Mouse (Mus musculus) yolk sac, embryonic 10.5 days (tissue): ENCODE data around the gene Nlgn2.

Experiments
- DNase-seq: peaks from one replicate; pipeline ENCODE4 v3.0.0-alpha.2; 2017; ENCODE audit warnings: low spot score

Nlgn2 gene

DNA sequence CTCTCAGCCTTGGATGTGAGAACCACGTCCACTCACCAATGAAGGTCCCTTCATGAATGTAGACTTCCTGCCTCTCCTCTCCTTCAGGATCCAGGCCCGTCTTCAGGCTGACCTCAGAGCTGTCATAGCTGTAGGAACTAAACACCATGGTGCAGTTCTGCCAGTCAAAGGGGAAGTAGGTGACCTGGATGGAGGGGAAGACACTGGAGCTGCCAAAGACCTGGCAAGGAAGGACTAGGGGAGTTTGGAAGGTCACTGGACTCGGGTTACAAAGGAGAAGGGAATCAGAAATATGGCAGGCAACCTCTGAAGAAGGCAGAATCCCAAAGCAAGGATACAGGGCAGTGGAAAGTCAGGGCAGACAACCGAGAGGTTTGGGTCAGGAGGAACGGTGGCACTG, 44.2 kb downstream of the Nlgn2 start:
- DNase-seq = no peak

- no peak for DNase-seq
Observed at GRCm38 (mm10) chr11:69791420-69791819, 46.2 kb downstream of the Nlgn2 start.

DNA sequence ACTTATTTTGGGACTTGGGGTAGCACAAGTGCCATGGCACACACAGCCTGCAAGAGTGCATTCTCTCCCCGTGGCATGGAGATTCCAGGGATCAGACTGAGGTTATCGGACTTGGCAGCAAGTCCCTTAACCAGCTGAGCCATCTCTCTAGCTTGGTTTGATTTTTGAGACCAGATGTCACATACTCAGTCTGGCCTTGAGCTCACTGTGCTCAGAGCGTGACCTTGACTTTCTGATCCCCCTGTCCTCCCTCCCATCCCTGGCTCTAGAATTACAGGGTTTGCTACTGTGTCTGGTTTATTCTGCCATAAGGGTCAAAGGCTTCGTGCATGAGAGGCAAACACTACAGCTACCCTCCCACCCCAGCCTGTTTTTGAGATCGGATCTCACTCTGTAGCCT, 48.2 kb downstream of the Nlgn2 start:
- DNase-seq = no peak

GRCm38 (mm10) chr11:69787306-69787705, 50.3 kb downstream of the Nlgn2 start:
- no peak for DNase-seq

GRCm38 (mm10) chr11:69784793-69785272, 52.8 kb downstream of the Nlgn2 start:
- DNase-seq = peak; percentile 65

- DNase-seq = no peak
Observed at GRCm38 (mm10) chr11:69781828-69782227, 55.8 kb downstream of the Nlgn2 start.

DNA sequence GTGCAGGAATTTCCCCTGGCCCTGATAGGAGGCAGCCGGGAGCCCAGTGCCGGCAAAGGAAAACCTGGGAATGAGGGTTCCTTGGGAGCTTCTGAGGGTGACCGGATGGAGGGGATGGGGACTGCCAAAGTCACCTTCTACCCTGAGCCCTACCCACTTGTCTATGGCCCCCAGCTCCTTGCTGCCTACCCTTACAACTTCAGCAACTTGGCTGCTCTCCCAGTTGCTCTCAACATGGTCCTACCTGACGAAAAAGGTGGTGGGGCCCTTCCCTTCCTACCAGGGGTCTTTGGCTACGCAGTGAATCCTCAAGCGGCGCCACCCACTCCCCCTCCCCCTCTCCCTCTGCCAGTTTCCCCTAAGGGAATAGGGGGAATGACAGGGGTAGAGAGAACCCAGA, 58.6 kb downstream of the Nlgn2 start:
- no peak for DNase-seq

DNA sequence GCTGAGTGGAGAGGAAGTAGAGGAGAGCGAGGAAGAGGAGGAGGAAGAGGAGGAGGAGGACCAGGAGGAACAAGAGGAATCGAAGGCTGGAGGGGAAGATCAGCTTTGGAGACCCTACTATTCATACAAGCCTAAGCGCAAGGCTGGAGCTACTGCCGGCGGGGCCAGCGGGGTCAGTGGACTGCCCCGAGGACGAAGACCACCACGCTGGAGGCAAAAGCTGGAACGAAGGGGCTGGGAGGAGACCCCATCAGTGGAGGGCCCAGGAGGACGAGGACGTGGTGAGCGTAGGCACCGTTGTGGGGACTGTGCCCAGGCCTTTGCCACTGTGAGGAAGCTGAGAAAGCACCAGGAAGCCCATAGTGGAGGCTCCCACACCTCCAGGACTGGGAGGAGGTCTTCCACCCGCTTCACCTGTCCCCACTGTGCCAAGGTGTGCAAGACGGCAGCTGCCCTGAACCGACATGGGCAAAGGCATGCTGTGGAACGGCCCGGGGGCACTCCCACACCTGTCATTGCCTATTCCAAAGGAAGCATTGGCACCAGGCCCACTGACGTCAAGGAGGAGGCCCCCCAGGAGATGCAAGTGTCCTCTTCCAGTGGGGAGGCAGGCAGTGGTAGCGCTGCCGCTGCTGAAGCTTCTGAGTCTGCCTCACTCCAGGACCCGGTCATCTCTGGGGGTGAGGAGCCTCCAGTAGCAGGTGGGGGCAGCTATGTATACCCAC, 59.2 kb downstream of the Nlgn2 start:
- DNase-seq = no peak

DNA sequence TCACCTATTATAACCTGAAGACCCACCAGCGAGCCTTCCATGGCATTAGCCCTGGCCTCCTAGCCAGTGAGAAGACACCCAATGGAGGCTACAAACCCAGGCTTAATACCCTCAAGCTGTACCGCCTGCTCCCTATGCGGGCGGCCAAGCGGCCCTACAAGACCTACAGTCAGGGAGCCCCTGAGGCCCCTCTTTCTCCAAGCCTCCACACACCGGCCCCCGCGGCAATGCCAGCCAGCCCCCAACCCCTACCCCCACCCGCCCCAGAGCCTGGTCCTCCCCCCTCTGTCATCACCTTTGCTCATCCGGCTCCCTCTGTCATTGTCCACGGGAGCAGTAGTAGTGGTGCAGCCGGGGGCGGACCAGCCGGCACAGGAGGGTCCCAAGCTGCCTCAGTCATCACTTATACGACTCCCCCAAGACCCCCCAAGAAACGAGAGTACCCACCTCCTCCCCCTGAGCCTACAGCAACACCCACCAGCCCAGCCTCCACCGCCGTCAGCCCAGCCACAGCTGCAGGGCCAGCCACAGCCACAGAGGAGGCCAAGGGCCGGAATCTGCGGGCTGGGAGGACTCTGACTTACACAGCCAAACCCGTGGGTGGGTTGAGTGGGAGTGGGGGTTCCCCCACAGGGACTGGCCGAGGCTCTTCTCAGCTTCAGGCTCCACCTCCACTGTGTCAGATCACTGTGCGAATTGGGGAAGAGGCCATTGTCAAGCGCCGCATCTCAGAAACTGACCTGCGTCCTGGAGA, 59.9 kb downstream of the Nlgn2 start:
- no peak for DNase-seq

DNA sequence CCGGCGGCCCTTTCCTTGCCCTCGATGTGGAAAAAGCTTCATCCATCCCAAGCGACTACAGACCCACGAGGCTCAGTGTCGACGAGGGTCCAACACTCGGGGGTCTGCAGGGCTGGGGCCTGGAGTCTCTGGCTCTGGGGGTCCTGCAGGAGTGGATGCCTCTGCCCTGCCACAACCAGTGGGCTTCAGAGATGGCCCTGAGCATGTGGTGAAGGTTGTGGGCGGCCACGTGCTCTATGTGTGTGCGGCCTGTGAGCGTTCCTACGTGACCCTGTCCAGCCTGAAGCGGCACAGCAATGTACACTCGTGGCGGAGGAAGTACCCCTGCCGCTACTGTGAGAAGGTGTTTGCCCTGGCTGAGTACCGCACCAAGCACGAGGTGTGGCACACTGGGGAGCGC, 61.1 kb downstream of the Nlgn2 start:
- no peak for DNase-seq

DNA sequence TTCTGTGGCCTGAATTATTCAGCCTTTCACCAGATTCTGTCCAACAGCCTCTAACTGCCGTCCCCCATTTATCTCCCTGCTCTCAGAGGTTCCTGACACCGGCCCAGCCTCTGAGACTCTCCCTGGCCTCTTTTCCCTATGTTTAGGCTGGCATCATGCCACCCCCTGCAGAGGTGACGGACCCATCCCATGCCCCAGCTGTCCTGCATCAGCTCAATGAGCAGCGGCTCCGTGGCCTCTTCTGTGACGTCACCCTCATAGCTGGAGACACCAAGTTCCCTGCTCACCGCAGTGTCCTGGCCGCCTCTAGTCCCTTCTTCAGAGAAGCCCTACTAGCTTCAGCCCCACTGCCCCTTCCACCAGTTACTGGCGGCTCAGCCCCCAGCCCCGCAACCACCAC, 61.9 kb downstream of the Nlgn2 start:
- no peak for DNase-seq

DNA sequence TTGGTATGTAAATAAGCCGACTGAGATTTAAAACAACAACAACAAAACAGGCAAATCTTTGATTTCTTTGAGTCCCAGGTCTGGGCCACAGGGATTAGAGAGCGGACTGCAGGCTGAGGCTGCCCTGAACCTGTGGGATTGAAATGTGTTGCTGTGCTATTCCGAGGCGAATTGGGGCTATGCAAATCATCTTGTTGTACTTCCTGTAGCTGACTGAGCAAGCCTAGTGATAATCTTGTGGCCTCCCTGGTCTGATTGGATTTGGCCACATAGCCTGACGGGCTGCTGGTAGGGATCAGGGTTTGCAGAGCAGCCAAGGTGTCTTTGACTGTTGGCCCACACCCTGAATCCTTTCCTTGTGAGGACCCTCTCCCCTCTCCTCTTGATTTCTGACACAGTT, 62.6 kb downstream of the Nlgn2 start:
- DNase-seq = no peak
